Mouse (Mus musculus) heart, embryonic 11.5 days (tissue): ENCODE measurements at regions not wholly inside any gene's neighbourhood (a gene's known extent, or its start where the extent isn't known, plus 50 kb on each side); places are given as distances from the start of the nearest gene placed in this dataset.

Source experiments
- ATAC-seq: fragments of 200-750 bp; cut with Nextera tagmentation; replicated peaks from 2 replicates; pipeline ENCODE4 v1.8.0; 2017; ENCODE audit warnings: moderate library complexity; ENCODE audit not compliant: insufficient number of reproducible peaks, low FRiP score, low TSS enrichment
- H3K27ac ChIP-seq: fragments of 300-500 bp; sonication (generic); 2 replicates; pipeline ENCODE4 v1.5.1; 2014; ENCODE audit warnings: mild to moderate bottlenecking, low read depth, low read length
- H3K27me3 ChIP-seq: fragments of 300-500 bp; sonication (generic); 2 replicates; pipeline ENCODE4 v1.6.1; 2014; ENCODE audit warnings: mild to moderate bottlenecking, low read length, mixed read lengths; ENCODE audit not compliant: control insufficient read depth, insufficient read depth
- H3K36me3 ChIP-seq: fragments of 300-500 bp; sonication (generic); 2 replicates; pipeline ENCODE4 v1.6.1; 2014; ENCODE audit warnings: mild to moderate bottlenecking, low read length, moderate library complexity, mixed read lengths; ENCODE audit not compliant: control insufficient read depth, insufficient read depth
- H3K4me1 ChIP-seq: fragments of 300-500 bp; sonication (generic); 2 replicates; pipeline ENCODE4 v1.6.1; 2014; ENCODE audit warnings: low read length; ENCODE audit not compliant: control insufficient read depth, insufficient read depth
- H3K4me2 ChIP-seq: fragments of 300-500 bp; sonication (generic); 2 replicates; pipeline ENCODE4 v1.6.1; 2014; ENCODE audit warnings: mild to moderate bottlenecking, moderate library complexity
- H3K4me3 ChIP-seq: fragments of 300-500 bp; sonication (generic); 2 replicates; pipeline ENCODE4 v1.5.1; 2014; ENCODE audit warnings: low read depth, low read length
- H3K9ac ChIP-seq: fragments of 300-500 bp; sonication (generic); 2 replicates; pipeline ENCODE4 v1.6.1; 2014; ENCODE audit warnings: mild to moderate bottlenecking, low read depth, low read length, moderate library complexity
- H3K9me3 ChIP-seq: fragments of 300-500 bp; sonication (generic); replicated peaks from 2 replicates; pipeline ENCODE4 v1.6.1; 2016; ENCODE audit warnings: low read length; ENCODE audit not compliant: control insufficient read depth
- WGBS: fragments of 180-500 bp; shearing (Covaris S2); extraction: QIAGEN DNeasy Blood & Tissue Kit; methylation state at CpG from one replicate; pipeline ENCODE4 v1.1.7; 2014; ENCODE audit not compliant: insufficient replicate concordance; 5-methylcytosine and 5-hydroxymethylcytosine counted together

DNA sequence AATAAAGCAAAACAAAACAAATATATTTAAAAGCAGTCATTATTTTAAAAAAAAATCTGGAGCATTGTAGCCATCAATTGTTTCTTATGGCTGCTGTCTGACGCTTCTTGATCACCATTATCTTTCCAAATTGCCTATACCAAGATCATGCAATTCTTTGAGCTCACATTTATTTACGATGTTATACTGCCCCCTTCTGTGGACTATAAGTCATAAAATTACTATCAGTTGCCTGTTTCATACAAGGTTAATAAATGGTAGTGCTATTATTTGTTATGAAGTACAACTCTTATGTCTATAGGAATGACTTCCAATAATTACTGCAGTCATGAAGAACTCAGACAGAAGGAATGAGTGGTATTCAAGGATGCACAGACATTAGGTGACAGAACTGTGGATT, 57.3 kb upstream of the Eda2r start:
- WGBS: 38% methylated on average over 2 of the region's 2 CpGs
- ATAC-seq: no peak

DNA sequence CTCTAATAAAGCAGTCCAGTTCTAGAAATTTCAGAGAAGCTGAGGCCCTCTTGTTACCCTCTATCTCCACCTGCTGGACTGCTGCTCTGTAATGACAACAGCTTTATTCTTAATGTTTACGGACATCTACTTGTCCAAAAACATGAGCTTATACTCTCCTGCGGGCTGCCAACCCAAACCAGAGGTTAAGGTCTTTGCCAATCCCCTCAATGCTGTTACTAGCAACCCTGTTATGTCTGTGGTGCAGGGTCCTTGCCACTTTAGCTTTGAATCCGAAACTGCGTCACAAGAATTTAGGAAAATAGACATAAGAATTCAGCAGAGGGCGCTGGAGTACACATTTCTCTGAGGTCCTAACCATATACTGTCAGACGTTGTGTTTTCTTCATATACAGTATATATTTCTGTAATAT, 54.4 kb upstream of the Eda2r start:
- Histone ChIP-seq H3K9ac (no peak overlapping the region), H3K27ac (no peak overlapping the region), H3K4me1 (no peaks in the 10 kb centered on the region), H3K4me2 (peak overlapping the region; percentile 17; the same call in 1 of the 2 replicates), H3K27me3 (no peaks in the 10 kb centered on the region), H3K36me3 (no peaks in the 10 kb centered on the region), H3K4me3 (peak overlapping the region; percentile 39), H3K9me3 (no peaks in the 10 kb centered on the region)
- WGBS: 19% methylated on average over 6 of the region's 6 CpGs
- no peak for ATAC-seq

More for the DNA sequence above, 57.3 kb upstream of the Eda2r start:
- H3K9me3 ChIP-seq: no peaks in the 10 kb centered on the region
- H3K9ac ChIP-seq: no peak overlapping the region
- no peaks in the 10 kb centered on the region for H3K4me1 ChIP-seq
- H3K27ac ChIP-seq: no peak overlapping the region
- no peak overlapping the region for H3K4me3 ChIP-seq
- no peaks in the 10 kb centered on the region for H3K27me3 ChIP-seq
- no peaks in the 10 kb centered on the region for H3K36me3 ChIP-seq
- H3K4me2 ChIP-seq: no peak overlapping the region
